Mouse (Mus musculus) heart, postnatal 10 days (tissue): Measurements from ENCODE around the gene Arhgap24. TPM values are rescaled to one million over a fixed set of nuclear protein-coding genes. Genes with fewer than 3 reads are reported as not detected.

Experiments used
- DNase-seq, 2 experiments: peaks; one replicate each; pipeline ENCODE4 v3.0.0; 2021
- intact Hi-C: fragments of 180-260 bp; cut with DNase I; formaldehyde crosslinking; loops from one replicate; pipeline ENCODE4 v1.15.1; 2025
- total RNA-seq, 2 experiments: library from RNA; stranded (reverse); gene quantifications; 2 replicates each; pipeline ENCODE4 v1.2.3; 2021

Gene Arhgap24
- total RNA-seq, 2 experiments from 2014 or later: 13.9 to 17.3 TPM

GRCm38 (mm10) chr5:102777852-102778251, 296.7 kb downstream of the Arhgap24 start:
- DNase-seq: peak; percentile 24 to 32
- intact Hi-C loops: no loop called here

DNA sequence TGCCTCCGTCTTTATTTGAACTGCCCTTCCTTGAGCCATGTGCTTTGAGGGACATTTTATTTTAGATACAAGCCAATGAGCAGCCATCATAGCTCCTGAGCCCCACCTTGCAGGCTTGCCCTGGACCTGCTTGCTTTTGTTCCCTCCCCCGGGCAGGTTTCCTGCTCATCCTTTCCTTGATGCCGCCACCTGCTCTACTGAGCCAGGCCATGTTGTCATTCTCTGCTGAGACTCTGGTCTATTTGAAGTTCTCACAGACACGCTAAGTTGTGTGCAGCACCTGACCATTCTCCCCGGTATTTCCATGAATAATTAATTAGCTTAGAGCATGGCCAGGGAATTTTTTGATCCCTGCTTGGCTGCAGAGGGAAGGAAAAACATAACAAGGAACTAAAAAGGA, 297.1 kb downstream of the Arhgap24 start:
- no peak for DNase-seq
- intact Hi-C loops: no loop called here

- intact Hi-C loops: loop anchor here (5.0 kb wide), 1 partner anchor 34 kb away; no protein-coding TSS in a partner anchor
- peak; percentile 42 to 55 for DNase-seq
These were observed 302.4 kb downstream of the Arhgap24 start for GRCm38 (mm10) chr5:102783585-102783984.

GRCm38 (mm10) chr5:102786123-102786522, 304.9 kb downstream of the Arhgap24 start:
- DNase-seq: no peak
- intact Hi-C loops: no loop called here

DNA sequence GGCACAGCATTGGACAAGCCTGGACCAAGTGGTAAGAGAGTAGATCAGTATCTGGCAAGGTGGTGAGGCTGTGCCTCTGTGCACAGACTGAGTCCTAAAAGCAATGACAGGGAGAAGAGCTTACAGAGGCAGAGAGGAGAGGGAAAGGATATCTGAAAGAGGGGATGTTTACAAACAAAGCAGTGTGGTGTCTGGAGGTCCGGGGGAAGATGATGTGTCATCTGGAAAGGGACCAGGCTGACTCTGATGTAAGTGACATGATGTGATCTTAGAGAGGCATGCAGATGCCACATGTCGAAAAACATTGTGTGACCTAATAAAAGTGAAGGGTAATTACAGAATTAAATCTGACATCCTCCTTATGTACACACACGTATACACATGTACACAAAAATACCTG, 307.2 kb downstream of the Arhgap24 start:
- intact Hi-C loops: no loop called here
- DNase-seq: no peak

- intact Hi-C loops: no loop called here
- DNase-seq: no peak
These were observed 310.1 kb downstream of the Arhgap24 start for GRCm38 (mm10) chr5:102791273-102791672.

DNA sequence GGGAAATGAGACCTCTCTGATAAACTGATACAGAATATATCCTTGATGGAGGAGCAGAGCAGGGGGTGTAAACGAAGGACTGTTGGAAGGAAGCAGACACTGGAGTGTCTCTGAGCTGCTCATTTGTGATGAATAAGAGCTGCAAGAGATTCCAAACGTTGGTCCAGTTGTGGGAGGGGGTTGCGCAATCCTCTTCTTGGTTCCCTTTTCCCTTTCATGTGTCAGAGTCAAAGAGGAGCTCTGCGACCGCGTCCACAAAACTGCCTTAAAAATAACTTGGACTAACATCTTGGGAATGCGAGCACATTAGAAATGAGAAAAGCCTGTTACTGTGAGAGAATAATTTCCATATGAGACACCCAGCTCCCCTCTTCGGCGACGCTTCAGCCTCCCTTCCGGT, 312.3 kb downstream of the Arhgap24 start:
- DNase-seq: peak; percentile 19 to 24
- intact Hi-C loops: no loop called here

DNA sequence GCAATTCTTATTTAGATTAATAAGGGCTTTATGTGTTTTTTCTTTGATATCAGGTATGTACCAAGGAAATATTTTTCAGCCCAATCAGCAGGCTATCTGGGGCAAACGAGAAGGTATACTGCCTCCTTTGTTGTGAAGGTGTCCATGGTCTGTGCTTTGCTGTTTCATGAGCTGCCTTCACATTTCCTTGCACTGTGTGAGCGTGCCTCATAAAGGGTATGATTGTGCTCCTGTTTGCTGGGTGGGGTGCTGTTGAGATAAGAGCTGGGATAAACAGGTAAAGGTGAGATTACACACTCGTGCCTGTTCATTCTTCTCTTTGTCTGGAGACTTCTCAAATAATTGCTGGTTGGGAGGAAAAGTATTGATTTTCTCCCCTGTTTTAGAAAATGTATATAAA, 320.3 kb downstream of the Arhgap24 start:
- intact Hi-C loops: no loop called here
- DNase-seq: no peak

DNA sequence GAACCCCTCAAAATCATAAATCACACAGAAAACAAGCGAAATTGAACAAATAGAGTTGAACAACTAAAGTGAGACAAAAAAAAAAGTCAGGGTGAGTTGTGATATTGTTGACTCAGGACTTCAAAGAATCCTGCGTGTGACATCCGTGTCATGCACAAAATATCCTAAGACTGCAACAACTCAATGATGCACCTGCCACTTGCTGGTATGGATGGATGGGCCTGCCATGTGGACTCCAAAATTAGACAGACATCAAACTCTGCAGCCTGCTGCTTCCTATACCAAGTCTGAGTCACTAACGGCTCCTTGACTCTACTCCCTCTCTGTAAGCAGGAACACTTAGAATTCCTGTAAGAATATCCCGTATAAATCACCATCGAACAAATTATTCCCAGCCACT, 321.6 kb downstream of the Arhgap24 start:
- intact Hi-C loops: no loop called here
- DNase-seq: no peak

DNA sequence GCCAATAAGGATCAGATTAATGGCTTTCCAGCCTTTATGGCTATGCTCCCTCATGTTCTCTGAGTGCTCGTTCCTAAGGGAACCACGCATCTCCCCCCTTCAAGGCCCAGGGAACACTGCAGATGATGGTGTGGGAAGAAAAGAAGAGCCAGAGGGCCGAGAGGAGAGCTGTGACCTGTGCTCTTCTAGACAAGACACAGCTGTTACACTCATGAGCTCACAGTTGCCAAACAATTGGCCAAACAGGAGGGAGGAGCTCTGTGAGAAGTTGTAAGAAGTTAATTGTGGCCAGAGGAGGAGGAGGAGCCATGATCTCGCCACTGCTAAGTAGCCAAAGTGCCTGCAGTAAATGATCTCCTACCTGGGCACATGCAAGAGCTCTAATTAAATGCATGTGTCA, 322.5 kb downstream of the Arhgap24 start:
- peak; percentile 13 to 23 for DNase-seq

DNA sequence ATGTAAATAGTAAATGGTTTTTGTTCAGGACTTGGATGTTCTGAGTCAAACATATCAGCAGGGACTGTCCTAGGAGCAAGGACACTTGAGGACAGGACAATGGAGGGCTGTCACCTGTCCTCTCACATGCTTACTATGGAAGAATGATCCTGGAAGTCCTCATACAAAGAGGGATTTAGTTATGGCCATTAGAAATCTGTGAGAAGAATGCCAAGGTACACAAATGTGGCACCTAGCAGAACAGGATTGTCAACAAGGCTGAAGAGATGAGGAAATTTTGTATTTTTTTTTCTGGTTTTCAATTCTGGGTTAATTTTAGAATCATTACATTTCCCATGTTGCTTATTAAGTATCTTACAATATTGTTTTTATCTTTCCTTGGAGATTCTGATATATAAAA, 326.3 kb downstream of the Arhgap24 start:
- intact Hi-C loops: no loop called here
- no peak for DNase-seq

More for the DNA sequence above, 322.5 kb downstream of the Arhgap24 start:
- intact Hi-C loops: no loop called here

- no peak for DNase-seq
- intact Hi-C loops: no loop called here
These were observed 329.3 kb downstream of the Arhgap24 start for GRCm38 (mm10) chr5:102810366-102810957.

- intact Hi-C loops: no loop called here
- no peak for DNase-seq
These were observed 332.1 kb downstream of the Arhgap24 start for GRCm38 (mm10) chr5:102813271-102813670.

DNA sequence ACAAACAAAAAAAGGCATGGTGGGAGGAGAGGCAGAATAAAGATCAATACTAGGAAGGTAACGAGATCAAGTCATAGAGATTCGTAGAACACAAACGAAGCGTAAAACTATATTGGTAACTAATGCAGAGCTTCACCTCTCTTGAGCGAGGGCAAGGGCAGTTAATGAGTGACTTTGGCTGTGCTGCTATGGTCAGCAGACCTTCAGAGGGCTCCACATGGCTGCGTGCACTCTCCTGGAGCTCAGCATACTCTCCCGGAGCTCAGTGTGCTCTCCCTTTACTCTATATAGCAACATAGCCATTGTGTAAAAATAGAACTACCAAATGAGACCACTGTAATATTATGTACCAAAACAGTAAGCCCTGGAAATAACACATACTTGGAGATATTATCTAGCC, 336.4 kb downstream of the Arhgap24 start:
- DNase-seq: peak; percentile 12 to 34
- intact Hi-C loops: loop anchor here (5.0 kb wide), 1 partner anchor 35 kb away; no protein-coding TSS in a partner anchor

DNA sequence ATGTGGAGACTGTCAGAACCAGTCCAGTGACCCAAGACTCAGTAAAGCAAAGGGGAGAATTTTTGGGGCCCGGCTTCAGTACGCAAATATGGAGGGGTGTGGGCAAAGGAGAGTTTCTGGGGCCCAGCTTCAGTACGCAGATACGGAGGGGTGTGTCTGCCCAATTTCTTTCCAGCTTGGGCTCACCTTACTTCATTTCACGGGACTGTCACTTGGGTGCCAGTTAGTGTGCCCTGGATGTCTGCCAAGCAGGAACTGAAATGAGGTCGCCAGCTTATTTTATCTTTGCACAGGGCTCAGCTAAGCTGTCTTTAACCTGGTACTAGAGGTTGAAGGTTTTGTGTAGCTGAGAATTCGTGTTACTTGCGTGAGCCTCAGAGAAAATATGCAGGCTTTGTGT, 344.3 kb downstream of the Arhgap24 start:
- intact Hi-C loops: no loop called here
- DNase-seq: peak; percentile 77 to 85

GRCm38 (mm10) chr5:102839071-102839470, 357.9 kb downstream of the Arhgap24 start:
- intact Hi-C loops: no loop called here
- no peak for DNase-seq

DNA sequence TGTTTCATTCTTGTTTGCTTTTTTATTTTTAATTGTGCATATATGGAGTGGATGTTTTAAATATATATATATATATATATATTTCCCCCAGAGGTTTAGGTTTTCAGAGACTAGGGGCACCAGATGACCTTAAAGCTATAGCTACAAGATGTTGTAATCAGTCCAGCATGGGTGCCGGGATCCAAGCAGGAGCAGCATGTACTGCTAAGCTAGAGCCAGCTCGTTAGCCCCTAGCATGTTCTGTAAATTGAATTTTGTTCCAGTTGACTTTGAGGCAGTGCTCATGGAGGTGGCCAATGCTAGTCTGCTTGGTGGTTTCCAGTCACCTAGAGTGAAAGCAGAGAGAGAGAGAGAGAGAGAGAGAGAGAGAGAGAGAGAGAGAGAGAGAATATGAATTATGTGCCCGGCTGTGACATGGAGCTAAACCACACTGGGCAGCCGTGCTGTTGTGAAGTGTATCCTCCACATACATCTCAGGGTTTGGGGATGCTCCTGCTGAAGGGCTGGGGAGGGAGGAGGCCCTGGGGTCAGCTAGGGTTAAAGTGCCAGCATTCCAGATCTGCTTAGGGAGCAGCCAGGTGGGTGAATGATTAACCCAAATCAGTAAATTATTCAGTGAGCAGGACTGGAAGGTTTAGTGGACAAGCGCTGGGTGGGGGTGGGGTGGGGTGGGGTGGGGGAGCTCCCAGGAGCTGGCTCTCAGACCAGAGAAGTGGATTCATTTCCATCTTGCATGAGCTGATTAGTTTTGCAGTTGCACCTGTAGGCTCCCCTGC, 362.9 kb downstream of the Arhgap24 start:
- DNase-seq: no peak
- intact Hi-C loops: no loop called here

DNA sequence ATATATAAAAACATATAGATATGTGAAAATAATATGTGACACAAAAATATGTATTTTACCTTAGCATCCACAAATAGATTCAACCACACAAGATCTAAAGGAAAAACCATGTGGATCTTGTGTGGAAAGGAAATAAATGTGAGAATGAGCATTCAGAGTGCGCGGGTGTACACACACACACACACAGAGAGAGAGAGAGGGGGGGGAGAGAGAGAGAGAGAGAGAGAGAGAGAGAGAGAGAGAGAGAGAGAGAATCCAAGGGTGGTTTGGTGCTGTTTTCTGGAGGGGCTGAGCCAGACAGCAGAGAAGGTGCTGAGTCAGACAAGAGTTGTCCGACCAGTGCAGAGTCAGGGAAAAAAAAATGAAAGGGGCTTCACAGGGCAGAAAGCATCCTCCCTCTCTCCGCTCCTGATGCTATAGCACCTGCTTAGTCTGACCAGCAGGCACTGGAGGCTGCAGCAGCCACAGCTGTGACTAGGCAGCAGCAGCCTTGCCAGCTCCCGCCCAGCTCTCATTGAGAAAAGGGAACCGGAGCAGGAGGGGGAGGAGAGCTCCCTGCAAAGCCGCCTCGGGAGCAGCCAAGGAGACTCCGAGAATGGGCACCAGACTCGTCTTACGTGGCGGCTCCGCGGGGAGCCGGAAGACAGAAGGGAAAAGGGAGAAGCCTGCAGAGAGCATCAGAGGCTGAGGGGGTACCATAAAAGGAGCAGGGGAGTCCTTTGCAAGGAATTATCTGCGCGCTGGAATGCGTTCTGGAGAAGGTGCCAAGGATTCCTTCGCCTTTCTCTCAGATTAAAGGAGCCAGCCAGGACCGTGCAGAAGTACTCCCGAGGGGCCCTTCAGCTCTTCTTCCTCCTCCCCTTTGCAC, 363.8 kb downstream of the Arhgap24 start:
- intact Hi-C loops: no loop called here
- DNase-seq: peak; percentile 83 to 86

GRCm38 (mm10) chr5:102845800-102846199, 364.6 kb downstream of the Arhgap24 start:
- intact Hi-C loops: no loop called here
- no peak for DNase-seq

DNA sequence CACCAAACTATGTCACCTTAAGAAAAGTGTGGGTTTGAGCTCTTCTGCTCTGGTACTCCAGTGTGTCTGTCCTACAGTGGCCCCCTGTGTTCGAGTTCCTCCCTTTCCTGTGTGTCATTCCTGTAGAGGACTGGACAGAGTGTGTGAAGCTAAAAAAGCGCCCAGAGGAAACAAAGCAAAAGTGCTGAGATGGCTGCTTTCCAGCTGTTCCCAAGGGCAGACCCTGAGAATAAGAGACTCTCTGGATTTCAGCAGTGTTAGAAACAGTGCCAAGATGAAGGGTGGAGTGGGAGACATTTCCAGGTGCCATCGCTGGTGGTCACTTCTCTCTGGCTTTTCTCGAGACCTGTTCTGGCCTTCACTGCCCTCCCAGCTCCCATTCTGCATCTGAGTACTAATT, 366.7 kb downstream of the Arhgap24 start:
- intact Hi-C loops: no loop called here
- no peak for DNase-seq

DNA sequence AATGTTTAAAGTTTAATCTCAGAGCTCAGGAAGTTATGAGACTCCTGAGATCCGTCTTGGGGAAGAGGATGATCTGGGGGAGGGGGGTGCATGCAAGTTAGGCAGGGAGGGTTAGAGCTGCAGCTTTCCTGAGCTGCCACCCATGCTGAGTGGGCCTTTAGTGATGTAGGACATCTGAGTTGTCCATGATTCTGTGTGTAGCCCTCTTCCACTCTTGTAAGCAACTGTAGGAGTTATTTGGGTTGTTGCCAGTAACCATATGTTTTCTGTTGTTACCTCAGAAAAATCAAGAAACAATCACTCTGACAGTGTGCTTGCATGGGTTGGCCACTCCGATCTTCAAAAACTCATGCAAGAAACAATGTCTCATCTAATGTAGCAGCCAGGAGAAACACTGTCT, 370.6 kb downstream of the Arhgap24 start:
- no peak for DNase-seq
- intact Hi-C loops: no loop called here
